Mouse (Mus musculus) intestine, postnatal 0 days (tissue): ENCODE measurements at regions not wholly inside any gene's neighbourhood (a gene's known extent, or its start where the extent isn't known, plus 50 kb on each side); places are given as distances from the start of the nearest gene placed in this dataset.

ENCODE experiments used
- ATAC-seq: fragments of 200-750 bp; cut with Nextera tagmentation; 2 replicates; pipeline ENCODE4 v1.8.0; 2017; ENCODE audit warnings: mild to moderate bottlenecking, moderate TSS enrichment, moderate library complexity
- H3K27ac ChIP-seq: fragments of 300-500 bp; sonication (generic); 2 replicates; pipeline ENCODE4 v1.5.1; 2014; ENCODE audit warnings: mild to moderate bottlenecking, low read depth, low read length, moderate library complexity
- H3K27me3 ChIP-seq: fragments of 300-500 bp; sonication (generic); replicated peaks from 2 replicates; pipeline ENCODE4 v1.6.1; 2014; ENCODE audit warnings: low read length, mixed read lengths; ENCODE audit not compliant: control insufficient read depth, insufficient read depth
- H3K36me3 ChIP-seq: fragments of 300-500 bp; sonication (generic); 2 replicates; pipeline ENCODE4 v1.6.1; 2014; ENCODE audit warnings: mild to moderate bottlenecking, moderate library complexity; ENCODE audit not compliant: control insufficient read depth, insufficient read depth
- H3K4me1 ChIP-seq: fragments of 300-500 bp; sonication (generic); replicated peaks from 2 replicates; pipeline ENCODE4 v1.6.1; 2014; ENCODE audit warnings: antibody characterized with exemption, low read length, mixed read lengths; ENCODE audit not compliant: control insufficient read depth, insufficient read depth
- H3K4me2 ChIP-seq: fragments of 300-500 bp; sonication (generic); replicated peaks from 2 replicates; pipeline ENCODE4 v1.6.1; 2014; ENCODE audit warnings: low read depth, mild to moderate bottlenecking, moderate library complexity
- H3K4me3 ChIP-seq: fragments of 300-500 bp; sonication (generic); 2 replicates; pipeline ENCODE4 v1.5.1; 2014; ENCODE audit warnings: low read depth, low read length
- H3K9ac ChIP-seq: fragments of 300-500 bp; sonication (generic); 2 replicates; pipeline ENCODE4 v1.6.1; 2014; ENCODE audit warnings: mild to moderate bottlenecking, low read depth, low read length
- H3K9me3 ChIP-seq: fragments of 300-500 bp; sonication (generic); 2 replicates; pipeline ENCODE4 v1.6.1; 2016; ENCODE audit warnings: mixed run types; ENCODE audit not compliant: control insufficient read depth
- CTCF ChIP-seq: sonication (generic); IDR thresholded peaks from 2 replicates; pipeline ENCODE4 v1.5.1; 2016; ENCODE audit warnings: low read depth, mild to moderate bottlenecking, control low read depth, antibody characterized with exemption, moderate library complexity
- WGBS: fragments of 180-500 bp; shearing (Covaris S2); extraction: QIAGEN DNeasy Blood & Tissue Kit; methylation state at CpG from one replicate; pipeline ENCODE4 v1.1.7; 2014; 5-methylcytosine and 5-hydroxymethylcytosine counted together

- 50% methylated on average over 3 of the region's 3 CpGs for WGBS
Observed at GRCm38 (mm10) chr17:50393698-50394097, 100.3 kb upstream of the Dazl start.

GRCm38 (mm10) chr17:50394801-50395200 is 101.4 kb upstream of the Dazl start:
- Histone ChIP-seq H3K4me2 (no peak overlapping the region), H3K4me3 (no peak overlapping the region), H3K9me3 (no peaks in the 10 kb centered on the region), H3K36me3 (no peaks in the 10 kb centered on the region), H3K4me1 (no peaks in the 10 kb centered on the region), H3K9ac (no peak overlapping the region), H3K27me3 (no peaks in the 10 kb centered on the region), H3K27ac (no peak overlapping the region)
- 88% methylated on average over 1 of the region's 1 CpGs for WGBS
- TF ChIP-seq CTCF = no peak
- no peak for ATAC-seq

More at GRCm38 (mm10) chr17:50393698-50394097, 100.3 kb upstream of the Dazl start:
- TF ChIP-seq CTCF = no peak
- Histone ChIP-seq H3K4me2 (no peak overlapping the region), H3K36me3 (no peaks in the 10 kb centered on the region), H3K9me3 (no peaks in the 10 kb centered on the region), H3K4me1 (no peaks in the 10 kb centered on the region), H3K27me3 (no peaks in the 10 kb centered on the region; the same call in 1 of the 2 replicates), H3K9ac (no peak overlapping the region), H3K4me3 (no peak overlapping the region), H3K27ac (no peak overlapping the region)
- ATAC-seq = no peak

- Histone ChIP-seq H3K4me2 (no peak overlapping the region), H3K27me3 (no peaks in the 10 kb centered on the region), H3K36me3 (no peaks in the 10 kb centered on the region), H3K9me3 (no peaks in the 10 kb centered on the region), H3K27ac (no peak overlapping the region), H3K9ac (no peak overlapping the region), H3K4me1 (no peaks in the 10 kb centered on the region), H3K4me3 (no peak overlapping the region)
- WGBS = 97% methylated on average over 11 of the region's 11 CpGs
- TF ChIP-seq CTCF = no peak
- no peak for ATAC-seq
Observed at GRCm38 (mm10) chr17:50395669-50396068, 102.2 kb upstream of the Dazl start.

- Histone ChIP-seq H3K9ac (no peak overlapping the region), H3K36me3 (no peaks in the 10 kb centered on the region), H3K27ac (no peak overlapping the region), H3K4me2 (no peak overlapping the region), H3K4me3 (no peak overlapping the region), H3K27me3 (no peaks in the 10 kb centered on the region), H3K4me1 (no peaks in the 10 kb centered on the region), H3K9me3 (no peaks in the 10 kb centered on the region)
- ATAC-seq = no peak
- no peak for TF ChIP-seq CTCF
- 48% methylated on average over 4 of the region's 4 CpGs for WGBS
Observed at GRCm38 (mm10) chr17:50397324-50397723, 103.9 kb upstream of the Dazl start.

- Histone ChIP-seq H3K27me3 (no peaks in the 10 kb centered on the region), H3K9me3 (no peaks in the 10 kb centered on the region), H3K9ac (no peak overlapping the region), H3K4me2 (no peak overlapping the region), H3K4me1 (no peaks in the 10 kb centered on the region), H3K36me3 (no peaks in the 10 kb centered on the region), H3K4me3 (no peak overlapping the region), H3K27ac (no peak overlapping the region)
- WGBS = 65% methylated on average over 11 of the region's 11 CpGs
- no peak for ATAC-seq
- TF ChIP-seq CTCF = no peak
Observed at GRCm38 (mm10) chr17:50407249-50407990, 101.8 kb upstream of the Plcl2 start.

- TF ChIP-seq CTCF = no peak
- H3K9me3 ChIP-seq = no peaks in the 10 kb centered on the region
- 91% methylated on average over 10 of the region's 10 CpGs for WGBS
- no peak overlapping the region for H3K4me2 ChIP-seq
- no peak for ATAC-seq
- no peaks in the 10 kb centered on the region for H3K36me3 ChIP-seq
- H3K4me1 ChIP-seq = no peaks in the 10 kb centered on the region
- no peak overlapping the region for H3K9ac ChIP-seq
- no peak overlapping the region for H3K27ac ChIP-seq
- H3K4me3 ChIP-seq = no peak overlapping the region
- no peaks in the 10 kb centered on the region for H3K27me3 ChIP-seq
Observed at GRCm38 (mm10) chr17:50408581-50408980, 100.6 kb upstream of the Plcl2 start.
